Mouse (Mus musculus) myocyte (in vitro differentiated cells): ENCODE results near the gene Cd38. TPM values are rescaled to one million over a fixed set of nuclear protein-coding genes. Genes with fewer than 3 reads are reported as not detected.

Source experiments
- H3K27me3 ChIP-seq: one replicate; pipeline ENCODE4 v1.6.1; 2011; ENCODE audit not compliant: control insufficient read depth, insufficient read depth, insufficient read length
- H3K36me3 ChIP-seq: one replicate; pipeline ENCODE4 v1.6.1; 2011; ENCODE audit not compliant: control insufficient read depth, insufficient read depth
- H3K4me2 ChIP-seq: one replicate; pipeline ENCODE4 v1.6.1; 2011; ENCODE audit warnings: low read depth, control low read depth
- H3K4me3 ChIP-seq: one replicate; pipeline ENCODE4 v1.5.1; 2011; ENCODE audit warnings: mild to moderate bottlenecking, control low read depth, moderate library complexity
- H3K79me2 ChIP-seq: one replicate; pipeline ENCODE4 v1.6.1; 2011; ENCODE audit not compliant: control insufficient read depth, insufficient read depth
- H3ac ChIP-seq: one replicate; pipeline ENCODE4 v1.6.1; 2011; ENCODE audit not compliant: control insufficient read depth, insufficient read length
- CEBPB ChIP-seq: IDR thresholded peaks from 2 replicates; pipeline ENCODE4 v1.6.1; 2011; ENCODE audit warnings: mild to moderate bottlenecking, moderate library complexity; ENCODE audit not compliant: poor library complexity, insufficient read depth, severe bottlenecking
- E2F4 ChIP-seq: IDR thresholded peaks from one replicate; pipeline ENCODE4 v1.6.1; 2011; ENCODE audit warnings: mild to moderate bottlenecking, control low read depth, moderate library complexity; ENCODE audit not compliant: insufficient read depth
- MAX ChIP-seq: IDR thresholded peaks from one replicate; pipeline ENCODE4 v1.6.1; 2011; ENCODE audit warnings: low read depth, mild to moderate bottlenecking, control low read depth
- MYOD1 ChIP-seq, 3 experiments: IDR thresholded peaks; one replicate each; pipeline ENCODE4 v1.6.1; 2011; ENCODE audit warnings: control low read depth in 2 of 3, low read depth in 2 of 3, mild to moderate bottlenecking in 2 of 3, moderate library complexity in 1 of 3; ENCODE audit not compliant: insufficient read length in 2 of 3, control insufficient read depth in 1 of 3
- MYOG ChIP-seq, 3 experiments: IDR thresholded peaks; one replicate each; pipeline ENCODE4 v1.6.1; 2011; ENCODE audit warnings: control low read depth in 2 of 3, low read depth in 2 of 3, mild to moderate bottlenecking in 2 of 3; ENCODE audit not compliant: insufficient read length in 2 of 3, control insufficient read depth in 1 of 3, insufficient read depth in 1 of 3
- POLR2A ChIP-seq: IDR thresholded peaks from one replicate; pipeline ENCODE4 v1.6.1; 2011; ENCODE audit warnings: low read depth, mild to moderate bottlenecking, control low read depth, moderate library complexity; ENCODE audit not compliant: insufficient read length
- POLR2AphosphoS2 ChIP-seq: IDR thresholded peaks from one replicate; pipeline ENCODE4 v1.6.1; 2011; ENCODE audit warnings: low read depth, control low read depth; ENCODE audit not compliant: insufficient read length
- REST ChIP-seq: IDR thresholded peaks from one replicate; pipeline ENCODE4 v1.6.1; 2011; ENCODE audit warnings: mild to moderate bottlenecking, control low read depth, moderate library complexity; ENCODE audit not compliant: insufficient read depth, insufficient read length
- SRF ChIP-seq: IDR thresholded peaks from one replicate; pipeline ENCODE4 v1.6.1; 2011; ENCODE audit warnings: low read depth; ENCODE audit not compliant: control insufficient read depth, insufficient read length
- TCF12 ChIP-seq: IDR thresholded peaks from one replicate; pipeline ENCODE4 v1.6.1; 2011; ENCODE audit warnings: mild to moderate bottlenecking, control low read depth; ENCODE audit not compliant: poor library complexity, insufficient read depth, severe bottlenecking
- TCF3 ChIP-seq: IDR thresholded peaks from one replicate; pipeline ENCODE4 v1.6.1; 2011; ENCODE audit warnings: low read depth, control low read depth; ENCODE audit not compliant: insufficient read length
- USF1 ChIP-seq: IDR thresholded peaks from one replicate; pipeline ENCODE4 v1.6.1; 2011; ENCODE audit warnings: low read depth, mild to moderate bottlenecking, control low read depth, moderate library complexity
- polyA plus RNA-seq: library from polyadenylated mRNA; unstranded; fragments of >200 nt; fragmentation: generic; extraction: Trizol; gene quantifications from one replicate; pipeline ENCODE4 v1.2.1, GENCODE M21; 2012; ENCODE audit warnings: missing spikeins

Cd38 gene
- polyA plus RNA-seq, 1 experiment = 0.10 TPM

DNA sequence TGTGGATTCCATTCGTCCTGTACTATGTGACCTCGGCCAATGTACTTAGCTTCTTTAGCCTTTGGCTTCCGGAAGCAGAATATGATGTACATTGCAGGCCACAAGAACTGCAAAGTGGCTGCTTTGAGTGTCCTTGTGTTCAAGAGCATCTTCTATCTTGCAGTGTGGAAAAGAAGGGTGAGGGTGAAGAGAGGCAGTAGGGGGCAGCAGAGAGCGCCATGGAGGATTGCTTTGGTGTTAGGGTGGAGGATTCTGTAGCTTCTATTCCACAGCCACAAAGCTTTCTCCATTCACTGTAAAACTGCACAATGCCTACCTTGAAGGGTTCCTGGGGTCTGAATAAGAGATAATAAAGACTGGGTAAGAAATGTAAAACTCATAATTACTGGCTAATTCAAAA is 55.6 kb downstream of the Cd38 start:
- Histone ChIP-seq H3K79me2 (no peaks in the 10 kb centered on the region), H3K4me3 (no peak overlapping the region), H3ac (no peak overlapping the region), H3K27me3 (no peaks in the 10 kb centered on the region), H3K36me3 (no peaks in the 10 kb centered on the region), H3K4me2 (no peak overlapping the region)
- TF ChIP-seq MAX = no peak
- no peak for TF ChIP-seq TCF3
- no peak for TF ChIP-seq CEBPB
- no peak for TF ChIP-seq MYOG (IDR thresholded peaks at IDR 0.05; ENCODE audit: control insufficient read depth in 1 of 3, insufficient read depth in 1 of 3, insufficient read length in 2 of 3, low read depth in 2 of 3)
- TF ChIP-seq MYOD1 (IDR thresholded peaks at IDR 0.05; ENCODE audit: control insufficient read depth in 1 of 3, insufficient read length in 2 of 3, low read depth in 2 of 3) = no peak
- TF ChIP-seq TCF12 = no peak
- TF ChIP-seq E2F4 = no peak
- TF ChIP-seq POLR2AphosphoS2 = no peak
- no peak for TF ChIP-seq USF1
- TF ChIP-seq REST = no peak
- no peak for TF ChIP-seq SRF
- no peak for TF ChIP-seq POLR2A

DNA sequence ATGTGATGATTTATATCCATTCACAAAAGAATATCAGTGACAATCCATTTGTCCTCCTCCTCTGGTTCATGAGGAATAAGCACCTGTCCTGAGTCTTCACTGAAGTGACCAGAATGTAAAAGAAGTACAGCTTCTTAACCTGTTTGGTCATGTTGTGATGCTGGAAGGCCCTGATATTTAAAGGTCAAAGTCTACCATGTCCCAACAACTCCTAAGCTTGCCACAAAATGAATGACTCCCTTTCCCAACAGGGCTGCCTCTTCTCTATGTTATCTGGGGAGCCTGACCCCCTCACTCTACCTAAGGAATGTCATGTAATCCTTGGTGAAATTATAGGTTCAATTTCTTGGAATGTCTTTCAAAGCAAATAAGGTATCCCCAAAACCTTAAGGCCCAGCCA is 59.4 kb downstream of the Cd38 start:
- H3K36me3 ChIP-seq = no peaks in the 10 kb centered on the region
- no peak overlapping the region for H3K4me2 ChIP-seq
- no peaks in the 10 kb centered on the region for H3K27me3 ChIP-seq
- H3ac ChIP-seq = no peak overlapping the region
- no peak for TF ChIP-seq MAX
- no peak for TF ChIP-seq TCF3
- TF ChIP-seq POLR2A = no peak
- TF ChIP-seq MYOD1 (IDR thresholded peaks at IDR 0.05; ENCODE audit: control insufficient read depth in 1 of 3, insufficient read length in 2 of 3, low read depth in 2 of 3) = no peak
- TF ChIP-seq REST = no peak
- TF ChIP-seq SRF = no peak
- no peak for TF ChIP-seq USF1
- no peak for TF ChIP-seq TCF12
- no peak for TF ChIP-seq POLR2AphosphoS2
- TF ChIP-seq MYOG (IDR thresholded peaks at IDR 0.05; ENCODE audit: control insufficient read depth in 1 of 3, insufficient read depth in 1 of 3, insufficient read length in 2 of 3, low read depth in 2 of 3) = no peak
- no peak for TF ChIP-seq E2F4
- TF ChIP-seq CEBPB = no peak
- H3K79me2 ChIP-seq = no peaks in the 10 kb centered on the region
- H3K4me3 ChIP-seq = no peak overlapping the region

DNA sequence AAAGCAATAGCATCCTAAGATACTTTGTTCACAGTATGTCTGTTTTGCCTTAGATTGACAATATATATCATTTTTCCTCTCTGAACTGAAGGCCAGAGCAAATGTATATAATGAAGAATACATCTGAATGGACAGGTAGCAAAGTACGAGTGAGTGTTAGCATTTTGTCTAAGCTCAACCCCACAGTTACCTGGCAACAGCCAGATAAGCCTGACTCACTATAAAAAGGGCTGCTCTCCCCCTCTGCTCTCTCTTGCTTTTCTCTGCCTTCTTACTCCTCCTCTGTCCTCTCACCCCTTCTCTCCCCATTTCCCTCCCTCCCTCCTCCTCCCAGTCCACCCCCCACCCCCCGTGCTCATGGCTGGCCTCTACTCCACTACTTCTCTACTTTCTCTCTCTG is 64.9 kb downstream of the Cd38 start:
- H3K27me3 ChIP-seq = no peaks in the 10 kb centered on the region
- no peaks in the 10 kb centered on the region for H3K36me3 ChIP-seq
- no peak overlapping the region for H3ac ChIP-seq
- TF ChIP-seq TCF12 (no peak), MYOG (IDR thresholded peaks at IDR 0.05; ENCODE audit: control insufficient read depth in 1 of 3, insufficient read depth in 1 of 3, insufficient read length in 2 of 3, low read depth in 2 of 3) (no peak), POLR2AphosphoS2 (no peak), E2F4 (no peak), MYOD1 (IDR thresholded peaks at IDR 0.05; ENCODE audit: control insufficient read depth in 1 of 3, insufficient read length in 2 of 3, low read depth in 2 of 3) (no peak), REST (no peak), POLR2A (no peak), USF1 (no peak), MAX (no peak), TCF3 (no peak), SRF (no peak), CEBPB (no peak)
- no peak overlapping the region for H3K4me2 ChIP-seq
- H3K4me3 ChIP-seq = no peak overlapping the region
- no peaks in the 10 kb centered on the region for H3K79me2 ChIP-seq

DNA sequence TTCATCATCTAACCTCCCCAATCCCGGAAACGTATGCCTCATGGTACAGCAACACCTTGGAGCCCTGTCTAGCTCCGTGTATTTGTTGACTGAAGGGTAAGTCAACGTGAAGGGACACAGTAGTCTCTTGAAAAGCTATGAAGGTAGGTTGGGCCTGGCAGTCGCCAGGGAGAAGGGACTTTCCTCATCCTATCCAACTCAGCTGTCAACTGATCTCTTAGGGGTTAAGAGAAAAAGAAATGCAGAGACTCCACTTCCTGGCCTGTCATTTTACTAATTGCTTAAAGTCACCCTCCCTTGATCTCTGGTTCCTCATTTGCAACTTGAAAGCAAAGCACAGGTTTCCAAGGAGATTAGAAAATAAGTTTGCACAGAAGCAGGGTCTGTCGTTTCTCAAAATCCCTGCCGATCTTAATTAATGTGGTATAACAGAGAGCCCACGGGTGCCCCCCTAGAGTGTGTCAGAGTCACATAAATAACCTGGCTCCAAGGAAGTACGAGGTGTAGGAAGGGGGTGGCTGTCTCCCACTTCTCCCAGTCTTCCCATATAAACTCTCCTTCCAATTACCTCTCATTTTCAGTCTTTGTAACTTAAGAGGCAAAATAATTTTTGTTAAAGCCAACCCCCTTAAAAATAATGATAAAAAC is 79.1 kb downstream of the Cd38 start:
- Histone ChIP-seq H3K4me2 (no peak overlapping the region), H3K4me3 (no peak overlapping the region), H3K79me2 (no peaks in the 10 kb centered on the region)

More for the DNA sequence above, 79.1 kb downstream of the Cd38 start:
- H3ac ChIP-seq = no peak overlapping the region
- no peaks in the 10 kb centered on the region for H3K27me3 ChIP-seq
- no peaks in the 10 kb centered on the region for H3K36me3 ChIP-seq
- TF ChIP-seq CEBPB (no peak), MYOG (IDR thresholded peaks at IDR 0.05; ENCODE audit: control insufficient read depth in 1 of 3, insufficient read depth in 1 of 3, insufficient read length in 2 of 3, low read depth in 2 of 3) (no peak)
